Mouse (Mus musculus) yolk sac, embryonic 10.5 days (tissue): ENCODE data around the gene Snrpb.

Experiments used
- DNase-seq: peaks from one replicate; pipeline ENCODE4 v3.0.0-alpha.2; 2017; ENCODE audit warnings: low spot score

Snrpb gene

DNA sequence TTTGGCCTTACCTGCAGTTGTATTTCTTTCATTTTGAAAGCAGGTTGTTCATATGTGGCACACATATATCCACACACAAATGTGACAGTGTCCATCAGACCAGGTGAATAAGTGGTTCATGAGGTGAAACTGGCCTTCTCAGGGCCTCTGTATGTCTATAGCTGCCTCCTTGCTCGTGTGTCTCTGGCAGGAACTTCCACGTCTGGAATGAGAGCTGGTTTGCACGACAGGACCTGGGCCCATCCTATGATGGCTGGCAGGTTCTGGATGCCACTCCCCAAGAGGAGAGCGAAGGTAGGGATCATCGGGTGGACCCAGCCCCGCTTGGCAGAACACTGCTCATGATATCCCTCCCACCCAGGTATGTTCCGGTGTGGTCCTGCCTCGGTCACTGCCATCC is 36.2 kb downstream of the Snrpb start:
- no peak for DNase-seq

DNA sequence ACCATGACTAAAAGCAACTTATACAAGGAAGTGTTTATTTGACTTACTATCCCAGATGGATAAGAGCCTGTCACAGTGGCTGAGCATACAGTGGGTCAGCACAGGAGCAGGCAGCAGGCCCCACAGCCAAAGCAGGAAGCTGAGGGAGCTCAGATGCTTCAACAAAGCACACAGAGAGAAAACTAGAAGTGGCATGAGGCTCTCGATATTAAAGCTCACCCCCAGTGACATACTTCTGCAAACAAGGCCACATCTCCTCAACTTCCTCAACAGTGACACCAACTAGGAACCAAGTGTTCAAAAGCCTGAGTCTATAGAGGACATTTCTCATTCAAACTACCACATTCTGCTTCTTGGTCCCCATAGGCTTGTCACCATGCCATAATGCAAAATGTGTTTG is 49.5 kb downstream of the Snrpb start:
- no peak for DNase-seq

DNA sequence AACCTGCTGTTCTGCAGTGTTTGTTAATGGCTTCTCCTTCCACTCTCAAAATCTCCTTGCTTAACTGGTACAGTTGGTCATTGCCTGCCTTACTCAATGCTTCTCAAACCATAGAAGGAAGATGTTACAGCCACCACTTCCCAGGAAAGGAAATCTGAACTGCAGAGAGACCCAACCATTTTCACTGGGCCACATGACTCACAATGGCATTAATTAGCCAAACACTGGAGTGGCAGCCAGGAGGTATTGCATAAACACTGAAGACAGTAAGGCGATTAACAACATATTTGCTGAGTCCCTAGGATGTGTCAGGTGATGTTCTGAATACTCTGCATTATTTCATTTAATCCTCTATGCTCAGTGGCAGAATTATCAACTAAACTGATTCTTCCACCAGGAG is 53.1 kb downstream of the Snrpb start:
- DNase-seq = no peak

DNA sequence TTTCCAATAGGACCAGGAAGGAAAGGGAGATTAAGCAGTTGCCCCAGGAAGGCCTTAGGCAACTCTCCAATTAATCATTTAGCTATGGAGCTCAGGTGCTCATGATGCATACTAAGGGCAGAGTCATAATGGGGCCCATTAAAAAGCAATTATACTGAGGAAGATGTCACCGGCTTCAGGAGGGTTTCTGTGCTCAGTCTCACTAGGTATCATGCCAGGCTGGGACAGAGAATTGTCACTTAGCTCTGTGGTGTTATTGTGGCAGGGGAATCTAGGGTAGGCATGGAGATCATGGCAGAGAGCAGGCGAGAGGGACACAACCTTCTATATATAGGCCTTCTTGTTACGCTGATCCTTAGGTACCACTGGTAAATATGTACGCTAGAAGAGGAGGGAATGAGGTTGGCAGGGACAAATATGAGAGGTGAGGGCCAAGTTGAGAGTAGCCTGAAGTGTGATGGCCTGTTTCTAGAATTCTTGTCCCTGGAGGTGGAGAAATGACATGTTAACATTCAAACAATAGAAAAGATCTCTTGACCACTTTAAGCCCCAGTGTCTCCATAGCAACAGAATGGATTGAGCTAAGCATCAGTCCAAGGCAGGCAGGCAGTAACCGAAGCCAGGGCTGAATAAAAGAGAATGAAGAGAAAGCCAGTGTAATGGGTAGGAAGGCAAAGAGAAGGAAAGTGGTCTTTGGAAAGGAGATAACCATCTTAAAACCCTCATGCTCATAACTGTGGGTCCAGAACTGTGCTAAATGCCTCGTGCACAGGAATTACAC is 53.7 kb downstream of the Snrpb start:
- no peak for DNase-seq
